Mouse (Mus musculus) stomach, postnatal 0 days (tissue): ENCODE results near the gene 4930453N24Rik. TPM values are rescaled to one million over a fixed set of nuclear protein-coding genes. Genes with fewer than 3 reads are reported as not detected.

Experiments used
- ATAC-seq: fragments of 200-750 bp; cut with Nextera tagmentation; 2 replicates; pipeline ENCODE4 v1.8.0; 2017; ENCODE audit not compliant: low FRiP score, low TSS enrichment
- DNase-seq: peaks from one replicate; pipeline ENCODE4 v3.0.0-alpha.2; 2016; ENCODE audit warnings: low spot score
- H3K27ac ChIP-seq: fragments of 300-500 bp; sonication (generic); replicated peaks from 2 replicates; pipeline ENCODE4 v1.5.1; 2014; ENCODE audit warnings: mild to moderate bottlenecking, control low read depth
- H3K27me3 ChIP-seq: fragments of 300-500 bp; sonication (generic); 2 replicates; pipeline ENCODE4 v1.6.1; 2014; ENCODE audit warnings: low read length; ENCODE audit not compliant: control insufficient read depth, insufficient read depth
- H3K36me3 ChIP-seq: fragments of 300-500 bp; sonication (generic); 2 replicates; pipeline ENCODE4 v1.6.1; 2014; ENCODE audit warnings: low read length, mixed read lengths; ENCODE audit not compliant: control insufficient read depth, insufficient read depth
- H3K4me1 ChIP-seq: fragments of 300-500 bp; sonication (generic); replicated peaks from 2 replicates; pipeline ENCODE4 v1.6.1; 2014; ENCODE audit warnings: antibody characterized with exemption; ENCODE audit not compliant: control insufficient read depth, insufficient read depth
- H3K4me2 ChIP-seq: fragments of 300-500 bp; sonication (generic); replicated peaks from 2 replicates; pipeline ENCODE4 v1.6.1; 2014; ENCODE audit warnings: low read depth, mild to moderate bottlenecking, control low read depth, moderate library complexity
- H3K4me3 ChIP-seq: fragments of 300-500 bp; sonication (generic); 2 replicates; pipeline ENCODE4 v1.5.1; 2014; ENCODE audit warnings: low read depth, low read length, control low read depth
- H3K9ac ChIP-seq: fragments of 300-500 bp; sonication (generic); 2 replicates; pipeline ENCODE4 v1.6.1; 2014; ENCODE audit warnings: mild to moderate bottlenecking, low read length, control low read depth, mixed read lengths
- H3K9me3 ChIP-seq: fragments of 300-500 bp; sonication (generic); 2 replicates; pipeline ENCODE4 v1.6.1; 2016; ENCODE audit warnings: low read length; ENCODE audit not compliant: control insufficient read depth
- CTCF ChIP-seq: IDR thresholded peaks from 2 replicates; pipeline ENCODE4 v1.5.1; 2016; ENCODE audit warnings: antibody characterized with exemption, low read depth, mild to moderate bottlenecking, moderate library complexity
- EP300 ChIP-seq: optimal IDR thresholded peaks from 2 replicates; pipeline ENCODE3; 2016; ENCODE audit warnings: antibody characterized with exemption
- WGBS: fragments of 180-500 bp; shearing (Covaris S2); extraction: QIAGEN DNeasy Blood & Tissue Kit; methylation state at CpG from one replicate; pipeline ENCODE4 v1.1.7; 2014; 5-methylcytosine and 5-hydroxymethylcytosine counted together
- polyA plus RNA-seq: library from polyadenylated mRNA; unstranded; fragments of >200 nt; fragmentation: Nextera tagmentation; extraction: Ambion mirVana; gene quantifications from 2 replicates; pipeline ENCODE4 v1.2.1, GENCODE M21; 2015

Gene 4930453N24Rik
- polyA plus RNA-seq, 1 experiment from 2014 or later = 16.6 TPM

GRCm38 (mm10) chr16:64717814-64718213, 53.1 kb downstream of the 4930453N24Rik start:
- ATAC-seq (no peak), DNase-seq (no peak)
- TF ChIP-seq EP300 = no peak
- no peak for TF ChIP-seq CTCF
- no peaks in the 10 kb centered on the region for H3K27me3 ChIP-seq
- no peak overlapping the region for H3K27ac ChIP-seq
- H3K4me2 ChIP-seq = no peak overlapping the region
- no peaks in the 10 kb centered on the region for H3K36me3 ChIP-seq
- no peak overlapping the region for H3K4me3 ChIP-seq
- no peak overlapping the region for H3K9ac ChIP-seq
- H3K9me3 ChIP-seq = no peaks in the 10 kb centered on the region
- H3K4me1 ChIP-seq = no peaks in the 10 kb centered on the region
- 75% methylated on average over 10 of the region's 10 CpGs for WGBS

GRCm38 (mm10) chr16:64711816-64712215, 59.1 kb downstream of the 4930453N24Rik start:
- Histone ChIP-seq H3K4me2 (no peak overlapping the region), H3K27me3 (no peaks in the 10 kb centered on the region), H3K27ac (no peak overlapping the region), H3K9ac (no peak overlapping the region), H3K4me1 (no peaks in the 10 kb centered on the region), H3K36me3 (no peaks in the 10 kb centered on the region), H3K9me3 (no peaks in the 10 kb centered on the region), H3K4me3 (no peak overlapping the region)
- ATAC-seq = no peak
- DNase-seq = peak; percentile 14
- TF ChIP-seq EP300 (no peak), CTCF (no peak)
- 44% methylated on average over 6 of the region's 6 CpGs for WGBS

Other genes with a start within 250 kb of the 4930453N24Rik start
- gene Csnka2ip, start 168.8 kb downstream of the 4930453N24Rik start, polyA plus RNA-seq = not detected in 2 replicates
- 2.4 and 2.6 TPM in 2 replicates for gene Zfp654, start 80.5 kb upstream of the 4930453N24Rik start, polyA plus RNA-seq
- gene Cggbp1, start 80.8 kb upstream of the 4930453N24Rik start, polyA plus RNA-seq = 32.0 and 36.2 TPM in 2 replicates